Comparison of ENCODE assay signal across 9 mouse cellular contexts in genomic region chr7:118902944-118903343, GRCm38 (mm10). TPM values are rescaled to one million over a fixed set of nuclear protein-coding genes. Genes with fewer than 3 reads are reported as not detected.
DNase-seq lines count a peak whose midpoint lies in the region; ATAC-seq and TF ChIP-seq lines count a peak whose summit lies in the region.
"Had no signal": no experiment of that assay in that cellular context is flagged by ENCODE, and none has a peak within 500 bp of the region (broad histone marks: within the 10 kb centered on the region; RNA-seq: fewer than 3 reads in every experiment).

No protein-coding gene starts in this region.

- peak overlapping the region; percentile 44 for H3K4me2 ChIP-seq in forebrain, embryonic 13.5 days
- H3K4me2 ChIP-seq in kidney, embryonic 14.5 days (replicated peaks; ENCODE audit: low read depth, low read length), result no peak overlapping the region; the same call in 1 of the 2 replicates
- H3K4me2 ChIP-seq in midbrain, postnatal 0 days (ENCODE audit: low read depth, low read length, poor library complexity, severe bottlenecking), result peak overlapping the region; percentile 5; the same call in 1 of the 2 replicates

- WGBS in forebrain, embryonic 13.5 days, result 42% methylated on average over 13 of the region's 13 CpGs
- WGBS in forebrain, embryonic 10.5 days, result 84% methylated on average over 13 of the region's 13 CpGs
- 60% methylated on average over 13 of the region's 13 CpGs for WGBS in thymus, adult 2 months
- 49% methylated on average over 13 of the region's 13 CpGs for WGBS in kidney, embryonic 14.5 days
- WGBS in midbrain, postnatal 0 days, result 60% methylated on average over 13 of the region's 13 CpGs

- H3K4me1 ChIP-seq in forebrain, embryonic 13.5 days, result peaks cover 20% of the 10 kb centered on the region
- peaks cover 9% of the 10 kb centered on the region; the same call in 1 of the 2 replicates for H3K4me1 ChIP-seq in forebrain, embryonic 10.5 days
- peaks cover 4% of the 10 kb centered on the region; the same call in 1 of the 2 replicates for H3K4me1 ChIP-seq in thymus, adult 2 months (replicated peaks; ENCODE audit: control insufficient read depth, insufficient read depth, low read length)
- H3K4me1 ChIP-seq in kidney, embryonic 14.5 days (ENCODE audit: control insufficient read depth, insufficient read depth, low read length), result peaks cover 8% of the 10 kb centered on the region
- no peaks in the 10 kb centered on the region for H3K4me1 ChIP-seq in midbrain, postnatal 0 days (ENCODE audit: insufficient read depth, low read length)

- no peak overlapping the region for H3K27ac ChIP-seq in forebrain, embryonic 13.5 days
- H3K27ac ChIP-seq in forebrain, embryonic 10.5 days, result no peak overlapping the region
- H3K27ac ChIP-seq in thymus, adult 2 months (ENCODE audit: control insufficient read depth, insufficient read depth, low read length), result peak overlapping the region; percentile 30; the same call in 1 of the 2 replicates
- H3K27ac ChIP-seq in kidney, embryonic 14.5 days (ENCODE audit: low read depth, low read length), result no peak overlapping the region
- H3K27ac ChIP-seq in midbrain, postnatal 0 days (ENCODE audit: low read depth, low read length), result no peak overlapping the region

- TF ChIP-seq CTCF in thymus, adult 2 months (IDR thresholded peaks at IDR 0.05; ENCODE audit: borderline replicate concordance, control insufficient read depth, extremely low read depth, insufficient read depth, low read length, poor library complexity), result no peak
- TF ChIP-seq CTCF in midbrain, postnatal 0 days (IDR thresholded peaks at IDR 0.05), result no peak

- no peak overlapping the region for H3K4me3 ChIP-seq in forebrain, embryonic 13.5 days
- no peak overlapping the region for H3K4me3 ChIP-seq in forebrain, embryonic 10.5 days
- no peak overlapping the region; the same call in 1 of the 2 replicates for H3K4me3 ChIP-seq in thymus, adult 2 months (ENCODE audit: control insufficient read depth, insufficient read depth, low read length)
- H3K4me3 ChIP-seq in kidney, embryonic 14.5 days (ENCODE audit: low read length), result no peak overlapping the region
- H3K4me3 ChIP-seq in midbrain, postnatal 0 days (ENCODE audit: low read depth, low read length), result no peak overlapping the region

- H3K36me3 ChIP-seq in forebrain, embryonic 13.5 days (ENCODE audit: poor library complexity, severe bottlenecking), result no peaks in the 10 kb centered on the region
- H3K36me3 ChIP-seq in forebrain, embryonic 10.5 days (replicated peaks), result no peaks in the 10 kb centered on the region
- H3K36me3 ChIP-seq in thymus, adult 2 months (ENCODE audit: control insufficient read depth, insufficient read depth, low read length), result no peaks in the 10 kb centered on the region
- no peaks in the 10 kb centered on the region for H3K36me3 ChIP-seq in kidney, embryonic 14.5 days (ENCODE audit: control insufficient read depth, insufficient read depth, low read length)
- H3K36me3 ChIP-seq in midbrain, postnatal 0 days (ENCODE audit: insufficient read depth, low read length), result no peaks in the 10 kb centered on the region

- no peaks in the 10 kb centered on the region for H3K9me3 ChIP-seq in forebrain, embryonic 13.5 days (replicated peaks)
- H3K9me3 ChIP-seq in forebrain, embryonic 10.5 days, result no peaks in the 10 kb centered on the region
- H3K9me3 ChIP-seq in kidney, embryonic 14.5 days (ENCODE audit: control insufficient read depth, low read length), result no peaks in the 10 kb centered on the region
- no peaks in the 10 kb centered on the region for H3K9me3 ChIP-seq in midbrain, postnatal 0 days (ENCODE audit: low read length)

- no peak for DNase-seq in forebrain, embryonic 10.5 days (ENCODE audit: extremely low spot score, low spot score)
- DNase-seq in thymus, adult 2 months, result no peak
- DNase-seq in thymus, postnatal 0 days (ENCODE audit: low spot score), result no peak
- DNase-seq in midbrain, postnatal 0 days (ENCODE audit: low spot score), result peak; percentile 70
- DNase-seq in layer of hippocampus, adult 18-20 months (ENCODE audit: low spot score in 2 of 2), result no peak
- no peak for DNase-seq in cerebellum, adult 11-12 months

- H3K27me3 ChIP-seq in forebrain, embryonic 13.5 days, result no peaks in the 10 kb centered on the region
- H3K27me3 ChIP-seq in forebrain, embryonic 10.5 days (ENCODE audit: poor library complexity, severe bottlenecking), result no peaks in the 10 kb centered on the region
- H3K27me3 ChIP-seq in thymus, adult 2 months (ENCODE audit: control insufficient read depth, insufficient read depth, low read length), result no peaks in the 10 kb centered on the region
- H3K27me3 ChIP-seq in kidney, embryonic 14.5 days (ENCODE audit: control insufficient read depth, insufficient read depth, low read length), result no peaks in the 10 kb centered on the region
- no peaks in the 10 kb centered on the region for H3K27me3 ChIP-seq in midbrain, postnatal 0 days (ENCODE audit: insufficient read depth, low read length)
- H3K27me3 ChIP-seq: CH12.LX had no signal

- no peak overlapping the region for H3K9ac ChIP-seq in forebrain, embryonic 13.5 days
- H3K9ac ChIP-seq in kidney, embryonic 14.5 days (ENCODE audit: low read depth, low read length), result no peak overlapping the region
- no peak overlapping the region for H3K9ac ChIP-seq in midbrain, postnatal 0 days (replicated peaks; ENCODE audit: low read length, poor library complexity, severe bottlenecking)

- ATAC-seq in forebrain, embryonic 13.5 days, result peak; percentile 69
- ATAC-seq in kidney, embryonic 14.5 days (ENCODE audit: low FRiP score, low TSS enrichment), result 0 out of 2 replicates have a peak, but pooled peaks have one; percentile 39
- no peak for ATAC-seq in midbrain, postnatal 0 days (ENCODE audit: low FRiP score)

- no peak for TF ChIP-seq POLR2A in thymus, adult 2 months (IDR thresholded peaks at IDR 0.05; ENCODE audit: control insufficient read depth, extremely low read depth, insufficient read depth, low read length, poor library complexity)

RNA-seq across cellular contexts. Expression of gene Knop1, which starts 46.9 kb away (rescaled TPM):
- 123 and 133 TPM in 2 replicates for polyA plus RNA-seq in forebrain, embryonic 13.5 days (2015; fragmentation: Nextera tagmentation; extraction: Ambion mirVana)
- 150 and 153 TPM in 2 replicates for polyA plus RNA-seq in forebrain, embryonic 10.5 days (2016; fragmentation: Nextera tagmentation; extraction: Ambion mirVana)
- 11.8 and 13.3 TPM in 2 replicates for polyA plus RNA-seq in thymus, adult 2 months (2012; rRNA removed)
- 79.2 and 79.4 TPM in 2 replicates for polyA plus RNA-seq in thymus, postnatal 0 days (2015; fragmentation: Nextera tagmentation; extraction: Ambion mirVana)
- 144 and 171 TPM in 2 replicates for polyA plus RNA-seq in kidney, embryonic 14.5 days (2014; fragmentation: Nextera tagmentation; extraction: Ambion mirVana)
- total RNA-seq in midbrain, postnatal 0 days (2014; rRNA removed), result 31.6 and 37.5 TPM in 2 replicates
- 67.5 and 73.2 TPM in 2 replicates for polyA plus RNA-seq in midbrain, postnatal 0 days (2015; fragmentation: Nextera tagmentation; extraction: Ambion mirVana)
- 10 to 100 TPM; 24.4 to 25.1 TPM for total RNA-seq in layer of hippocampus, adult 18-20 months (2021)

RNA-seq across cellular contexts. Expression of gene Iqck, which starts 47.4 kb away (rescaled TPM):
- polyA plus RNA-seq in forebrain, embryonic 13.5 days (2015; fragmentation: Nextera tagmentation; extraction: Ambion mirVana), result 3.1 and 3.2 TPM in 2 replicates
- polyA plus RNA-seq in forebrain, embryonic 10.5 days (2016; fragmentation: Nextera tagmentation; extraction: Ambion mirVana), result 3.4 and 3.5 TPM in 2 replicates
- 1.1 TPM in 2 replicates for polyA plus RNA-seq in thymus, adult 2 months (2012; rRNA removed)
- 1.1 and 1.6 TPM in 2 replicates for polyA plus RNA-seq in thymus, postnatal 0 days (2015; fragmentation: Nextera tagmentation; extraction: Ambion mirVana)
- 3.0 and 4.2 TPM in 2 replicates for polyA plus RNA-seq in kidney, embryonic 14.5 days (2014; fragmentation: Nextera tagmentation; extraction: Ambion mirVana)
- 3.5 and 5.1 TPM in 2 replicates for total RNA-seq in midbrain, postnatal 0 days (2014; rRNA removed)
- polyA plus RNA-seq in midbrain, postnatal 0 days (2015; fragmentation: Nextera tagmentation; extraction: Ambion mirVana), result 4.8 and 5.9 TPM in 2 replicates
- total RNA-seq in layer of hippocampus, adult 18-20 months (2021), result 1 to 10 TPM; 4.6 to 4.7 TPM
